Mouse (Mus musculus): ENCODE data around the gene Ppt2.

The Ppt2 gene

GRCm38 (mm10) chr17:34604511-34605237, 23.6 kb downstream of the Ppt2 start:
- no peak for DNase-seq

- peak; percentile 98 for DNase-seq
These were observed 24.2 kb downstream of the Ppt2 start, which contains the start of gene Agpat1 for GRCm38 (mm10) chr17:34604061-34604508. Gene Agpat1 (plus strand): TSS chr17:34604262.

GRCm38 (mm10) chr17:34603375-34604060, 24.8 kb downstream of the Ppt2 start, which contains the start of gene Rnf5:
Gene Rnf5 (minus strand): TSS chr17:34603690.
- peak; percentile 99 for DNase-seq

GRCm38 (mm10) chr17:34601796-34602195, 26.5 kb downstream of the Ppt2 start:
- no peak for DNase-seq

GRCm38 (mm10) chr17:34599891-34600290, 28.4 kb downstream of the Ppt2 start:
- peak; percentile 5 for DNase-seq

GRCm38 (mm10) chr17:34597566-34598095, 30.7 kb downstream of the Ppt2 start, which contains the start of gene Ager:
Gene Ager (plus strand): TSS chr17:34597862.
- DNase-seq, result peak; percentile 5

- no peak for DNase-seq
These were observed 32.2 kb downstream of the Ppt2 start for GRCm38 (mm10) chr17:34596098-34596497.

GRCm38 (mm10) chr17:34593752-34594525, 34.4 kb downstream of the Ppt2 start:
- no peak for DNase-seq

- no peak for DNase-seq
These were observed 35.4 kb downstream of the Ppt2 start for GRCm38 (mm10) chr17:34592581-34593549.

GRCm38 (mm10) chr17:34591994-34592375, 36.3 kb downstream of the Ppt2 start:
- peak; percentile 94 for DNase-seq

- DNase-seq, result no peak
These were observed 37.0 kb downstream of the Ppt2 start, which contains the start of gene Pbx2 for GRCm38 (mm10) chr17:34591029-34591993. Gene Pbx2 (plus strand): TSS chr17:34591266.

GRCm38 (mm10) chr17:34590154-34590987, 37.9 kb downstream of the Ppt2 start:
- DNase-seq, result no peak

- no peak for DNase-seq
These were observed 38.6 kb downstream of the Ppt2 start, which contains the start of gene Gpsm3 for GRCm38 (mm10) chr17:34589681-34590101. Gene Gpsm3 (plus strand): TSS chr17:34589806.

GRCm38 (mm10) chr17:34589206-34589605, 39.1 kb downstream of the Ppt2 start:
- no peak for DNase-seq

- DNase-seq, result no peak
These were observed 39.5 kb downstream of the Ppt2 start for GRCm38 (mm10) chr17:34588767-34589166.

GRCm38 (mm10) chr17:34587814-34588213, 40.5 kb downstream of the Ppt2 start:
- no peak for DNase-seq

GRCm38 (mm10) chr17:34587423-34587811, 40.9 kb downstream of the Ppt2 start:
- DNase-seq, result peak; percentile 97

GRCm38 (mm10) chr17:34586796-34587422, 41.4 kb downstream of the Ppt2 start:
- DNase-seq, result peak; percentile 90
